Mouse (Mus musculus) MEL (cell line): ENCODE measurements around the gene Treml2. TPM values are rescaled to one million over a fixed set of nuclear protein-coding genes. Genes with fewer than 3 reads are reported as not detected.

ENCODE experiments used
- DNase-seq: peaks from one replicate; pipeline ENCODE4 v3.0.0; 2011; ENCODE audit warnings: low read depth, low spot score
- H3K27ac ChIP-seq: 2 replicates; pipeline ENCODE4 v1.5.1; 2012; ENCODE audit warnings: low read depth, mild to moderate bottlenecking, control low read depth, low read length, moderate library complexity; ENCODE audit not compliant: control insufficient read depth
- H3K27me3 ChIP-seq, 2 experiments: fragments of 150-350 bp in 1 of 2; sonication (generic) in 1 of 2; 2 replicates each; pipeline ENCODE4 v1.6.1; 2012; ENCODE audit warnings: low read length in 2 of 2, mild to moderate bottlenecking in 2 of 2, improper control_type of control experiment in 1 of 2, moderate library complexity in 1 of 2; ENCODE audit not compliant: insufficient read depth in 2 of 2, control insufficient read depth in 1 of 2
- H3K36me3 ChIP-seq, 2 experiments: 2 replicates each; pipeline ENCODE4 v1.6.1; 2012 to 2014; ENCODE audit warnings: low read length in 2 of 2, improper control_type of control experiment in 1 of 2, inconsistent platforms in 1 of 2, mild to moderate bottlenecking in 1 of 2; ENCODE audit not compliant: insufficient read depth in 2 of 2, control insufficient read depth in 1 of 2
- H3K4me1 ChIP-seq, 2 experiments: fragments of 150-350 bp in 1 of 2; sonication (generic) in 1 of 2; 2 replicates each; pipeline ENCODE4 v1.6.1; 2012; ENCODE audit warnings: low read length in 2 of 2, improper control_type of control experiment in 1 of 2, mild to moderate bottlenecking in 1 of 2; ENCODE audit not compliant: insufficient read depth in 2 of 2, control insufficient read depth in 1 of 2
- H3K4me3 ChIP-seq, 2 experiments: fragments of 150-350 bp in 1 of 2; sonication (generic) in 1 of 2; 2 replicates each; pipeline ENCODE4 v1.5.1; 2012; ENCODE audit warnings: low read depth in 2 of 2, low read length in 2 of 2, mild to moderate bottlenecking in 2 of 2, moderate library complexity in 2 of 2, control low read depth in 1 of 2, improper control_type of control experiment in 1 of 2; ENCODE audit not compliant: control insufficient read depth in 1 of 2, insufficient read depth in 1 of 2
- H3K79me2 ChIP-seq: 2 replicates; pipeline ENCODE4 v1.6.1; 2012; ENCODE audit warnings: mild to moderate bottlenecking, low read length, moderate library complexity; ENCODE audit not compliant: control insufficient read depth, poor library complexity, insufficient read depth
- H3K9ac ChIP-seq: 2 replicates; pipeline ENCODE4 v1.6.1; 2012; ENCODE audit warnings: low read depth, mild to moderate bottlenecking, control low read depth, low read length, moderate library complexity; ENCODE audit not compliant: control insufficient read depth, poor library complexity, severe bottlenecking
- H3K9me3 ChIP-seq: fragments of 150-350 bp; sonication (generic); replicated peaks from 2 replicates; pipeline ENCODE4 v1.6.1; 2012; ENCODE audit warnings: mild to moderate bottlenecking, low read length, improper control_type of control experiment, moderate library complexity; ENCODE audit not compliant: insufficient read depth
- BHLHE40 ChIP-seq: IDR thresholded peaks from 2 replicates; pipeline ENCODE4 v1.6.1; 2012; ENCODE audit warnings: low read depth, mild to moderate bottlenecking, inconsistent platforms, low read length, improper control_type of control experiment, borderline replicate concordance
- CHD1 ChIP-seq: IDR thresholded peaks from 2 replicates; pipeline ENCODE4 v1.6.1; 2012; ENCODE audit warnings: low read depth, mild to moderate bottlenecking, inconsistent platforms, low read length, improper control_type of control experiment
- CHD2 ChIP-seq: IDR thresholded peaks from 2 replicates; pipeline ENCODE4 v1.6.1; 2011; ENCODE audit warnings: low read length, improper control_type of control experiment
- CTCF ChIP-seq, 3 experiments: IDR thresholded peaks in 2 of 3; conservative IDR thresholded peaks in 1 of 3; 2 replicates each; pipeline ENCODE4 v1.5.1; 2011 to 2012; ENCODE audit warnings: low read length in 3 of 3, low read depth in 2 of 3, mild to moderate bottlenecking in 2 of 3, improper control_type of control experiment in 1 of 3, inconsistent platforms in 1 of 3, mixed read lengths in 1 of 3, moderate library complexity in 1 of 3; ENCODE audit not compliant: control insufficient read depth in 1 of 3, insufficient read depth in 1 of 3, poor library complexity in 1 of 3, severe bottlenecking in 1 of 3
- E2F4 ChIP-seq: IDR thresholded peaks from 2 replicates; pipeline ENCODE4 v1.6.1; 2011; ENCODE audit warnings: low read depth, low read length, improper control_type of control experiment, borderline replicate concordance
- ELF1 ChIP-seq: IDR thresholded peaks from 2 replicates; pipeline ENCODE4 v1.6.1; 2014; ENCODE audit warnings: low read depth, mild to moderate bottlenecking, inconsistent platforms, low read length, improper control_type of control experiment, moderate library complexity
- EP300 ChIP-seq, 2 experiments: IDR thresholded peaks; 2 replicates each; pipeline ENCODE4 v1.6.1; 2011; ENCODE audit warnings: improper control_type of control experiment in 2 of 2, low read length in 2 of 2, low read depth in 1 of 2, mild to moderate bottlenecking in 1 of 2
- ETS1 ChIP-seq: IDR thresholded peaks from 2 replicates; pipeline ENCODE4 v1.6.1; 2012; ENCODE audit warnings: low read depth, mild to moderate bottlenecking, inconsistent platforms, low read length, improper control_type of control experiment, moderate library complexity
- GABPA ChIP-seq: IDR thresholded peaks from 2 replicates; pipeline ENCODE4 v1.6.1; 2012; ENCODE audit warnings: low read depth, mild to moderate bottlenecking, inconsistent platforms, low read length, improper control_type of control experiment, moderate library complexity
- GATA1 ChIP-seq: IDR thresholded peaks from 2 replicates; pipeline ENCODE4 v1.6.1; 2011; ENCODE audit warnings: low read depth, low read length, improper control_type of control experiment
- HCFC1 ChIP-seq: IDR thresholded peaks from 2 replicates; pipeline ENCODE4 v1.6.1; 2012; ENCODE audit warnings: low read depth, mild to moderate bottlenecking, inconsistent platforms, low read length, improper control_type of control experiment, moderate library complexity
- JUND ChIP-seq: IDR thresholded peaks from 2 replicates; pipeline ENCODE4 v1.6.1; 2011; ENCODE audit warnings: low read depth, mild to moderate bottlenecking, improper control_type of control experiment, low read length
- KAT2A ChIP-seq: conservative IDR thresholded peaks from 2 replicates; pipeline ENCODE4 v1.6.1; 2012; ENCODE audit warnings: low read depth, low read length, improper control_type of control experiment, inconsistent platforms
- MAFK ChIP-seq: IDR thresholded peaks from 2 replicates; pipeline ENCODE4 v1.6.1; 2011; ENCODE audit warnings: low read depth, mild to moderate bottlenecking, low read length, improper control_type of control experiment, borderline replicate concordance
- MAX ChIP-seq: IDR thresholded peaks from 2 replicates; pipeline ENCODE4 v1.6.1; 2011; ENCODE audit warnings: low read length, improper control_type of control experiment
- MAZ ChIP-seq: IDR thresholded peaks from 2 replicates; pipeline ENCODE4 v1.6.1; 2012; ENCODE audit warnings: low read depth, mild to moderate bottlenecking, inconsistent platforms, low read length, improper control_type of control experiment
- MEF2A ChIP-seq: IDR thresholded peaks from 2 replicates; pipeline ENCODE4 v1.6.1; 2014; ENCODE audit warnings: low read depth, mild to moderate bottlenecking, inconsistent platforms, low read length, improper control_type of control experiment; ENCODE audit not compliant: poor library complexity, insufficient replicate concordance, severe bottlenecking; ENCODE audit errors: extremely low read depth
- MXI1 ChIP-seq: IDR thresholded peaks from 2 replicates; pipeline ENCODE4 v1.6.1; 2011; ENCODE audit warnings: mild to moderate bottlenecking, low read depth, low read length, improper control_type of control experiment
- MYB ChIP-seq: IDR thresholded peaks from 2 replicates; pipeline ENCODE4 v1.6.1; 2011; ENCODE audit warnings: mild to moderate bottlenecking, low read depth, low read length, improper control_type of control experiment
- MYC ChIP-seq: IDR thresholded peaks from 2 replicates; pipeline ENCODE4 v1.6.1; 2011; ENCODE audit warnings: low read depth, mild to moderate bottlenecking, low read length, improper control_type of control experiment, moderate library complexity
- NELFE ChIP-seq: IDR thresholded peaks from 2 replicates; pipeline ENCODE4 v1.6.1; 2011; ENCODE audit warnings: low read depth, low read length, improper control_type of control experiment
- POLR2A ChIP-seq, 2 experiments: IDR thresholded peaks; 2 replicates each; pipeline ENCODE4 v1.6.1; 2011 to 2012; ENCODE audit warnings: low read length in 2 of 2, mild to moderate bottlenecking in 2 of 2, control low read depth in 1 of 2, improper control_type of control experiment in 1 of 2, low read depth in 1 of 2, moderate library complexity in 1 of 2; ENCODE audit not compliant: control insufficient read depth in 1 of 2, insufficient read depth in 1 of 2, poor library complexity in 1 of 2
- POLR2AphosphoS2 ChIP-seq: IDR thresholded peaks from 2 replicates; pipeline ENCODE4 v1.6.1; 2011; ENCODE audit warnings: low read length, improper control_type of control experiment
- POLR2AphosphoS5 ChIP-seq: IDR thresholded peaks from 2 replicates; pipeline ENCODE4 v1.6.1; 2012; ENCODE audit warnings: low read depth, borderline replicate concordance, mild to moderate bottlenecking, inconsistent platforms, low read length, moderate library complexity, mixed read lengths
- RAD21 ChIP-seq: IDR thresholded peaks from 2 replicates; pipeline ENCODE4 v1.6.1; 2011; ENCODE audit warnings: mild to moderate bottlenecking, low read depth, low read length, improper control_type of control experiment
- RCOR1 ChIP-seq: IDR thresholded peaks from 2 replicates; pipeline ENCODE4 v1.6.1; 2012; ENCODE audit warnings: low read depth, mild to moderate bottlenecking, inconsistent platforms, low read length, improper control_type of control experiment
- SIN3A ChIP-seq: IDR thresholded peaks from 2 replicates; pipeline ENCODE4 v1.6.1; 2012; ENCODE audit warnings: low read length, improper control_type of control experiment, inconsistent platforms
- SMC3 ChIP-seq: IDR thresholded peaks from 2 replicates; pipeline ENCODE4 v1.6.1; 2011; ENCODE audit warnings: low read depth, low read length, improper control_type of control experiment
- TAL1 ChIP-seq: IDR thresholded peaks from 2 replicates; pipeline ENCODE4 v1.6.1; 2012; ENCODE audit warnings: mild to moderate bottlenecking, inconsistent platforms, low read length, moderate library complexity, mixed read lengths
- TBP ChIP-seq: IDR thresholded peaks from 2 replicates; pipeline ENCODE4 v1.8.0; 2011; ENCODE audit warnings: low read depth, low read length, improper control_type of control experiment
- TCF12 ChIP-seq: IDR thresholded peaks from 2 replicates; pipeline ENCODE4 v1.6.1; 2014; ENCODE audit warnings: low read depth, mild to moderate bottlenecking, inconsistent platforms, low read length, improper control_type of control experiment, moderate library complexity
- UBTF ChIP-seq: IDR thresholded peaks from 2 replicates; pipeline ENCODE4 v1.6.1; 2012; ENCODE audit warnings: low read depth, mild to moderate bottlenecking, inconsistent platforms, low read length, improper control_type of control experiment, moderate library complexity, borderline replicate concordance; ENCODE audit not compliant: insufficient read depth
- USF1 ChIP-seq: IDR thresholded peaks from 2 replicates; pipeline ENCODE4 v1.6.1; 2014; ENCODE audit warnings: low read depth, mild to moderate bottlenecking, inconsistent platforms, low read length, improper control_type of control experiment, moderate library complexity
- USF2 ChIP-seq, 2 experiments: IDR thresholded peaks; 2 replicates each; pipeline ENCODE4 v1.6.1; 2011 to 2012; ENCODE audit warnings: improper control_type of control experiment in 2 of 2, low read length in 2 of 2, borderline replicate concordance in 1 of 2, inconsistent platforms in 1 of 2, low read depth in 1 of 2, mild to moderate bottlenecking in 1 of 2; ENCODE audit not compliant: insufficient read depth in 1 of 2
- ZC3H11A ChIP-seq: IDR thresholded peaks from 2 replicates; pipeline ENCODE4 v1.6.1; 2012; ENCODE audit warnings: low read depth, mild to moderate bottlenecking, inconsistent platforms, low read length, improper control_type of control experiment
- ZKSCAN1 ChIP-seq: IDR thresholded peaks from 2 replicates; pipeline ENCODE4 v1.6.1; 2012; ENCODE audit warnings: low read depth, mild to moderate bottlenecking, inconsistent platforms, low read length, improper control_type of control experiment, moderate library complexity
- ZMIZ1 ChIP-seq: IDR thresholded peaks from 2 replicates; pipeline ENCODE4 v1.6.1; 2012; ENCODE audit warnings: low read depth, mild to moderate bottlenecking, inconsistent platforms, low read length, improper control_type of control experiment, moderate library complexity
- ZNF384 ChIP-seq: IDR thresholded peaks from 2 replicates; pipeline ENCODE4 v1.6.1; 2012; ENCODE audit warnings: low read depth, mild to moderate bottlenecking, inconsistent platforms, low read length, improper control_type of control experiment
- polyA plus RNA-seq, 2 experiments: library from polyadenylated mRNA; stranded (reverse) in 1 of 2; unstranded in 1 of 2; fragments of >175 nt in 1 of 2; fragments of >200 nt in 1 of 2; gene quantifications; 2 replicates each; pipeline versions ENCODE4 v1.2.1 to v1.2.4; 2012; ENCODE audit warnings: low replicate concordance in 2 of 2, low read depth in 1 of 2; ENCODE audit not compliant: insufficient read length in 2 of 2, insufficient read depth in 1 of 2, missing spikeins in 1 of 2
- total RNA-seq: library from RNA; depleted of rRNA; stranded (reverse); fragments of 300-350 nt; gene quantifications from 2 replicates; pipeline ENCODE4 v1.2.3, GENCODE M21; 2012; rRNA removed

Treml2 gene
- total RNA-seq = 21.5 and 27.7 TPM in 2 replicates
- polyA plus RNA-seq = 10 to 100 TPM in 1 of 2 experiments, not detected in 1; 52.7 TPM

DNA sequence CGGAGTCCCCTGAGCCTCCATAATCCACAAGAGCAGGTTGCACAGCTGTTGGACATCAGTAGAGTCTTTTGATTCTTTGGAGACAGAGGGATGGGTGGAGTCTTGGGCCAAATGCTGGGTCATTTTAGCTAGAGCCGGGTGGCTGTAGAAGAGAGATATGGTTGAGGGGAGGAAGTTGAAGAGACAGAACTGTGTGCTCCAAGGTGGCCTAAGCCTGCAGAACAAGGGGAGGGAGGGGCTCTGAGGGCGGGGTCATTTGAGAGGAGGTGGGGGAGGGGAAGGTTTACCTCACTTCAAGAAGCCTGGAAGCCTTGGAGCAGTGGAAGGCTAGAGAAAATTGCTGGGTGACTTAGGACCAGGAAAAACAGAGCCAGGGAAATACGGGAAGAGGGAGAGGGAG lies at the start of gene Treml2:
Treml2 (plus strand) TSS at position 296 of the 400 bp plus-strand sequence.
- Histone ChIP-seq H3K27me3 (no peaks in the 10 kb centered on the region), H3K4me1 (peaks cover 7 to 17% of the 10 kb centered on the region in 2 experiments), H3K36me3 (peaks cover 0 to 13% of the 10 kb centered on the region in 2 experiments; a peak in 3 of 4 replicates), H3K27ac (peak within 1 kb of the TSS; percentile 96), H3K4me3 (peak within 1 kb of the TSS; percentile 56 to 80), H3K9me3 (no peaks in the 10 kb centered on the region), H3K79me2 (peaks cover 8% of the 10 kb centered on the region), H3K9ac (peak within 1 kb of the TSS; percentile 62)
- DNase-seq = peak; percentile 92
- no peak for TF ChIP-seq POLR2AphosphoS2
- no peak for TF ChIP-seq USF1
- no peak for TF ChIP-seq JUND
- no peak for TF ChIP-seq MEF2A
- no peak for TF ChIP-seq SMC3
- peak; percentile 91 for TF ChIP-seq TCF12
- TF ChIP-seq KAT2A = no peak
- no peak for TF ChIP-seq ZC3H11A
- peak; percentile 38; the same call in 1 of the 2 replicates for TF ChIP-seq SIN3A
- no peak for TF ChIP-seq CHD1
- no peak for TF ChIP-seq ZMIZ1
- TF ChIP-seq CHD2 = peak; percentile 47
- no peak for TF ChIP-seq TBP
- peak; percentile 58 for TF ChIP-seq HCFC1
- TF ChIP-seq ETS1 = peak; percentile 84
- TF ChIP-seq MAX = no peak
- TF ChIP-seq ZKSCAN1 = no peak
- TF ChIP-seq POLR2A (IDR thresholded peaks at IDR 0.05; ENCODE audit: control insufficient read depth in 1 of 2, insufficient read depth in 1 of 2, low read depth in 1 of 2, low read length in 2 of 2, poor library complexity in 1 of 2) = no peak
- TF ChIP-seq MYB = no peak
- TF ChIP-seq MYC = no peak
- TF ChIP-seq MXI1 = no peak; the same call in 1 of the 2 replicates
- peak; percentile 98 for TF ChIP-seq MAZ
- no peak for TF ChIP-seq POLR2AphosphoS5
- no peak for TF ChIP-seq ZNF384
- no peak for TF ChIP-seq ELF1
- TF ChIP-seq UBTF = no peak
- TF ChIP-seq TAL1 = peak; percentile 89
- no peak for TF ChIP-seq CTCF (IDR thresholded peaks at IDR 0.05 in 2 of 3, conservative IDR thresholded peaks at IDR 0.05 in 1 of 3; ENCODE audit: control insufficient read depth in 1 of 3, insufficient read depth in 1 of 3, low read depth in 2 of 3, low read length in 3 of 3, poor library complexity in 1 of 3, severe bottlenecking in 1 of 3)
- TF ChIP-seq EP300 (IDR thresholded peaks at IDR 0.05; ENCODE audit: low read depth in 1 of 2, low read length in 2 of 2) = peak; percentile 66 to 89; a peak in 3 of 4 replicates
- no peak for TF ChIP-seq RAD21
- no peak for TF ChIP-seq NELFE
- no peak for TF ChIP-seq GABPA
- TF ChIP-seq RCOR1 = no peak; the same call in 1 of the 2 replicates
- TF ChIP-seq BHLHE40 = peak; percentile 49; the same call in 1 of the 2 replicates
- TF ChIP-seq MAFK = no peak
- TF ChIP-seq E2F4 = no peak
- TF ChIP-seq GATA1 = peak; percentile 55; the same call in 1 of the 2 replicates
- TF ChIP-seq USF2 (IDR thresholded peaks at IDR 0.05; ENCODE audit: borderline replicate concordance in 1 of 2, insufficient read depth in 1 of 2, low read depth in 1 of 2, low read length in 2 of 2) = no peak
